Mouse (Mus musculus): ENCODE measurements around the gene Zfp689.

DNA sequence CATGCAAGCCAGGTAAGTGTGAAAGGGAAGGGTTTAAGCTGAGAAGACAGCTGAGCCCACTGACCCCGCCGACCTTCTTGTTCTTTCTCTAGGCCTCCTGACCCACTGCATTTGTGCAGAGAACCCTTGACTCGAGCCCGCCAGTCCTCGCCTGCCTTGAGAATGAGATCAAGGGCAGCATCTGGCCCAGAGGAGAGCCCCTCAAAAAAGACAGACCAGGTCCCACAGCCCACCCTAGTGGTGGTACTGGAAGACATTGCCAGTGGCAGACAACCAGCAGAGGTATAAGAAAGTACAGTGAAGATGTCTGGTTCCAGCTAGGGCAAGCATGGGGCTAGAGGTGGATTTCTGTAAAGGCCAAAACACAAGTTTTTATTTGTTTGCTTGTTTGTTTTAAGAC, 24.7 kb upstream of the Zfp689 start:
- TF ChIP-seq CTCF (IDR thresholded peaks at IDR 0.05; ENCODE audit: insufficient read depth, low read length) = no peak
- TF ChIP-seq POLR2A (IDR thresholded peaks at IDR 0.05; ENCODE audit: borderline replicate concordance, extremely low read depth, low read depth, low read length) = no peak

Data from lung, adult 2 months (tissue).